Comparison of ENCODE assay signal across 9 mouse cellular contexts in genomic region chr14:47529019-47529418, GRCm38 (mm10). TPM values are rescaled to one million over a fixed set of nuclear protein-coding genes. Genes with fewer than 3 reads are reported as not detected.
DNase-seq lines count a peak whose midpoint lies in the region; ATAC-seq lines count a peak whose summit lies in the region.
"Had no signal": no experiment of that assay in that cellular context is flagged by ENCODE, and none has a peak within 500 bp of the region (broad histone marks: within the 10 kb centered on the region; RNA-seq: fewer than 3 reads in every experiment).

No protein-coding gene starts in this region.

- no peaks in the 10 kb centered on the region for H3K4me1 ChIP-seq in hindbrain, embryonic 14.5 days (replicated peaks; ENCODE audit: control insufficient read depth, insufficient read depth, low read length)
- H3K4me1 ChIP-seq in limb, embryonic 10.5 days = peaks cover 16% of the 10 kb centered on the region
- H3K4me1 ChIP-seq in intestine, embryonic 15.5 days (replicated peaks) = peaks cover 4% of the 10 kb centered on the region

- no peak overlapping the region for H3K4me2 ChIP-seq in hindbrain, embryonic 14.5 days (replicated peaks)
- H3K4me2 ChIP-seq in intestine, embryonic 15.5 days (replicated peaks) = no peak overlapping the region
- H3K4me2 ChIP-seq: heart, embryonic 15.5 days had no signal

- DNase-seq in urinary bladder, postnatal 14 days (ENCODE audit: low spot score) = peak; percentile 66
- DNase-seq in urinary bladder, adult 18-20 months (ENCODE audit: low spot score in 2 of 2) = no peak
- DNase-seq in adrenal gland, postnatal 10 days = peak; percentile 74
- DNase-seq in embryo, embryonic 11 days = peak; percentile 85
- DNase-seq in hindbrain, embryonic 14.5 days (ENCODE audit: low spot score) = peak; percentile 75
- DNase-seq in limb, embryonic 10.5 days (ENCODE audit: low spot score) = peak; percentile 51
- DNase-seq in retina, embryonic 14.5 days (ENCODE audit: low spot score) = peak; percentile 77

- no peak overlapping the region for H3K27ac ChIP-seq in hindbrain, embryonic 14.5 days
- H3K27ac ChIP-seq in limb, embryonic 10.5 days = no peak overlapping the region
- no peak overlapping the region for H3K27ac ChIP-seq in intestine, embryonic 15.5 days
- H3K27ac ChIP-seq: heart, embryonic 15.5 days had no signal

- H3K9me3 ChIP-seq in hindbrain, embryonic 14.5 days (ENCODE audit: control insufficient read depth, low read length) = no peaks in the 10 kb centered on the region
- no peaks in the 10 kb centered on the region for H3K9me3 ChIP-seq in limb, embryonic 10.5 days (replicated peaks)
- no peaks in the 10 kb centered on the region for H3K9me3 ChIP-seq in intestine, embryonic 15.5 days
- H3K9me3 ChIP-seq: heart, embryonic 15.5 days had no signal

- H3K9ac ChIP-seq in hindbrain, embryonic 14.5 days = no peak overlapping the region
- no peak overlapping the region for H3K9ac ChIP-seq in intestine, embryonic 15.5 days
- H3K9ac ChIP-seq: heart, embryonic 15.5 days had no signal

- 49% methylated on average over 8 of the region's 8 CpGs for WGBS in hindbrain, embryonic 14.5 days
- WGBS in limb, embryonic 10.5 days = 41% methylated on average over 8 of the region's 8 CpGs
- WGBS in intestine, embryonic 15.5 days = 44% methylated on average over 8 of the region's 8 CpGs

- H3K4me3 ChIP-seq in hindbrain, embryonic 14.5 days (replicated peaks; ENCODE audit: low read length) = no peak overlapping the region
- H3K4me3 ChIP-seq in limb, embryonic 10.5 days = no peak overlapping the region
- H3K4me3 ChIP-seq in intestine, embryonic 15.5 days (replicated peaks) = no peak overlapping the region
- H3K4me3 ChIP-seq: heart, embryonic 15.5 days had no signal

- peaks cover 31% of the 10 kb centered on the region for H3K36me3 ChIP-seq in hindbrain, embryonic 14.5 days (replicated peaks; ENCODE audit: control insufficient read depth, insufficient read depth)
- H3K36me3 ChIP-seq in limb, embryonic 10.5 days = peaks cover 28% of the 10 kb centered on the region
- no peaks in the 10 kb centered on the region for H3K36me3 ChIP-seq in intestine, embryonic 15.5 days

- no peaks in the 10 kb centered on the region for H3K27me3 ChIP-seq in hindbrain, embryonic 14.5 days (ENCODE audit: control insufficient read depth, insufficient read depth, low read length)
- H3K27me3 ChIP-seq in limb, embryonic 10.5 days (ENCODE audit: low read depth, poor library complexity, severe bottlenecking) = no peaks in the 10 kb centered on the region
- no peaks in the 10 kb centered on the region for H3K27me3 ChIP-seq in intestine, embryonic 15.5 days (replicated peaks)
- H3K27me3 ChIP-seq: heart, embryonic 15.5 days had no signal

- ATAC-seq in hindbrain, embryonic 14.5 days (ENCODE audit: low FRiP score) = no peak
- no peak for ATAC-seq in intestine, embryonic 15.5 days

RNA-seq across cellular contexts. Expression of gene Atg14, which starts 41.4 kb away (rescaled TPM):
- total RNA-seq in adrenal gland, postnatal 10 days (2021) = 10 to 100 TPM; 10.3 to 14.2 TPM
- 15.9 and 16.9 TPM in 2 replicates for polyA plus RNA-seq in hindbrain, embryonic 14.5 days (2014; fragmentation: Nextera tagmentation; extraction: Ambion mirVana)
- polyA plus RNA-seq in limb, embryonic 10.5 days (2016; fragmentation: Nextera tagmentation; extraction: Ambion mirVana) = 18.0 and 18.9 TPM in 2 replicates
- polyA plus RNA-seq in intestine, embryonic 15.5 days (2015; fragmentation: Nextera tagmentation; extraction: Ambion mirVana) = 10.3 and 12.4 TPM in 2 replicates

Comparison
In these comparisons a context has a peak if more than half of its experiments do, and no peak if none do; other contexts are left out.
1. DNase-seq: peak in urinary bladder, postnatal 14 days (single experiment), adrenal gland, postnatal 10 days (single experiment), embryo, embryonic 11 days (single experiment), hindbrain, embryonic 14.5 days (single experiment), limb, embryonic 10.5 days (single experiment) and retina, embryonic 14.5 days (single experiment); none in urinary bladder, adult 18-20 months (0 of 2).